Mouse (Mus musculus) CD4-positive helper T cell, adult 2 months (primary cell): ENCODE results near the gene Mlf2.

Experiments used
- DNase-seq: peaks from one replicate; pipeline ENCODE4 v3.0.0-alpha.2; 2012; ENCODE audit warnings: low read depth, missing footprints, low spot score

Gene Mlf2

DNA sequence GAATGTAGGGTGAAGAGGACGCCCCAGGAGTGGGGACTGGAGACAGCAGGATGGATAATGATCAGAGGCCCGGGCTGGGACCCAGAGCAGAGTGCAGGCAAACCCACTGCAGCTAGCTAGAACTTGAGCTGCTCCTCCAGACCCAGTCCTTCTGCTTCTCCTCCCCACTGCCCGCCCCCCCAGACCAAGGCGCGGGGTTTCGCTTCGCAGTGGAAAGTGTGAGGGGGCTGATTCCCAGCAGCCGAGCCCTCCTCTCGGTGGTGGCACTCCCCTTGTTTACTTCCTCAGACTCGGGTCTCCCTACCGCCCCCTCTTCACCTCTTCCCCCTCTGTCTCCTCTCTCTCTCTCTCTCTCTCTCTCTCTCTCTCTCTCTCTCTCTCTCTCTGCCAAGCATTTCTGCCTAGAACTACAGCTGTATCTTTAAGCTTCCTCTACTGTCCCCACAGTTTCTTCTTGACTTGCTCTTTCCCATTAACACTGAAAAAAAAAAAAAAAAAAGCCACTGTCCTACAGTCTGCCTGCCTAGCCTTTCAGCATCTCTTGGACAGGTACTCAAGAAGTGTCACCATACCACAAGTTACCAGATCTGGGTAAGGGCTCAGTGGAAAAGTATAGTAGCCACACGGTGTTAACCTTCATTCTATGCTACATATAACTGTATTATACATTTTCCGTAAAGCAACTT lies 19.5 kb upstream of the Mlf2 start, which contains the start of gene Lag3:
TSS of gene Lag3 (minus strand) at position 173 of the 686 bp plus-strand sequence.
- DNase-seq, result peak; percentile 81

DNA sequence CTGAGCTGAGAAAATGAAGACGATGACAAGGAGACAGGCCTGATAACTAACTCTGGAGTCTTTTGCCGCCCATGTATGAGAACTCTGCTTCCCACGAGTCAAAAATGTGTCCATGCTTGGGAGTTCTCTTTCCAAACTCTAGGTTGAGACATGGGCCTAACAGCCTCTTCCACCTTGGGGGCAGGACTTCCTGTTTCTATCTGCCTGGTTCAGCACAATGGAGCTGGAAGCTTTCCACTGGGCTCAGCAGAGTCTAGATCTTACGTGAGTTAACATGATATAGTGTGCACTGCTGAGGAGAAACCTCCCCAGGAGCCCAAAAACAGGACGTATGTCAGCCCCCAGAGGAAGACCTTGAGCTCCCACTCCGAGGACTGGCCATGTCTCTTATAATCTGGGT lies 18.0 kb upstream of the Mlf2 start:
- peak; percentile 12 for DNase-seq

DNA sequence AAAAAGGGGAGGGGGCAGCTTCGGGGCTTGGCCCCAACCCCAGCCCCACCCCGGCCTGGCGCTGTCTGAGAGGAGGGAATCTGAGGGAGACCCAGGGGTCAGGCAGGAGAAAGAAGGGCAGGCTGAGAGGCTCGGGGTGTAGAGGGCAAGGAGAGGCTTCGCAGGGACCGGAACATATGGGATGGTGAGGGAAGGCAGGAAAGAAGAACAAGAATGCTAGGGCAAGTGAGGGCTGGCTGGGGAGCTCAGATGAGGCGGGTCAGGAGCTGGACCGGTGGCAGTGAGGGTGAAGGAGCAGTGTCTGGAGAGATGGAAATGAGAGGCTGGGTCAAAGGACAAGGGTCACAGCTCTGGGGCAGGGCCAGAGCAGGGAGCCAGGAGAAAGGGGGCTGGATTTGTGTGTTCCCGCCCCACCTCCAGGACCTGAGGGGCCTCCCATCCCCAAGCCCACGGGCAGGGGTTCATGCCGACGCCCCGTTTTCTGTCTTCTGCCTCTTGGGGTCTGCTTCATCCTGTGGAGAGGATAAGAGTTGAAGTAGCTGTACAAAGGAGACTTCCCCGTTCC lies 17.4 kb upstream of the Mlf2 start:
- no peak for DNase-seq

DNA sequence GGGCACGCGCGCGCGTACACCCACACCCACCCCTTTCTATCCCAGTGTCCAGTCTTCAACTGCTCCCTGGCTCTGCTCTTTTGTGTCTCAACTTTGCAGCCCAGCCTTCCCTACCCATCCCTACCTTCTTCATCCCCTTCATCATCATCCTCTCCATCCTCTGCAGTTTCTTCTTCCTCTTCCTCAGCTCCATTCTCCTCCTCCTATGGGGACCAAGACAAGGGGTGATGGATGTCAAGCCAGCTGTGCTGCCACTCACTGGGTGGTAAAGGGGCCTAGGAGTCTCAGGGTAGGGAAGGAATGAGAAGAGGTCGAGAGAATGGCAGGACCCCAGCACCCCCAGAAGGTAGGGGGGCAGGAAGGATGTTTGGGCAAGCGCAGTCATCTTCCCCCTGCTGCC lies 16.7 kb upstream of the Mlf2 start:
- DNase-seq, result no peak

DNA sequence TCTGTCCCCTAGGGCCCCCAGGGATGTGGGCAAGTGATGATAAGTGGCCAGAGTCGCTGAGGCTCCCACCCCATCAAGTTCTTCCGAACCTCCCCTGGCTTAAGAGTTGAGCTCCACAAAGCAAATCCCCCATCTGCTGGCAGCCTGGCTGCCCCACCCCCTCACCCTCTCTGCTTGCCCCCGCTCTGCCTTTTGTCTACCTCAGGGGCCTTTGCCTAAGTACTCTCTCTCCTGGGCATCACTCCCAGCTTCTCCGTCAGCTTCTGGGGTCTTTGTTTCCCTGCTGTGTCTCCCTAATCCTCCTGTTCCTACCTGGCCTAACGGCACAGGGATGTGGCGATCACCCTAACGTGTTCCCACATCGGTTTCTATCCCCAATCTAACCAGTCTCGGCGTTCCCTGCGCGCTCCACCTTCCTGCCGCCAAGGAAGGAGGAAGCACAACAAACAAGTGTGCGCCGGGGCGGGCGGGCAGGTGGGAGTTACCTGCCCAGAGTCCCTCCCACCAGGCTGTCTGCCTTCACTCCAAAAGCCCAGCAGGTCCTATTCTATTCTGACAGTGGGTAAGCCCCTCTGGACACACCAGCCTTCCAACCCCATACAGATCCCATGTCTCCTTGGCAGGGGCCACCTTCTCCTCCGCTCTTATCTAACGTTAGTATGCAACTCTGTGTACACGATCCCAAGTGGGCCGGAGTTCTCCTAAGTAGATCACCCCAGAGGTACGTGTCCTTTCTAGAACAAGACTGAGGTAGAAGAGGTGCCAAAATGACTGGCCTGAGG lies 15.8 kb upstream of the Mlf2 start:
- DNase-seq, result no peak

DNA sequence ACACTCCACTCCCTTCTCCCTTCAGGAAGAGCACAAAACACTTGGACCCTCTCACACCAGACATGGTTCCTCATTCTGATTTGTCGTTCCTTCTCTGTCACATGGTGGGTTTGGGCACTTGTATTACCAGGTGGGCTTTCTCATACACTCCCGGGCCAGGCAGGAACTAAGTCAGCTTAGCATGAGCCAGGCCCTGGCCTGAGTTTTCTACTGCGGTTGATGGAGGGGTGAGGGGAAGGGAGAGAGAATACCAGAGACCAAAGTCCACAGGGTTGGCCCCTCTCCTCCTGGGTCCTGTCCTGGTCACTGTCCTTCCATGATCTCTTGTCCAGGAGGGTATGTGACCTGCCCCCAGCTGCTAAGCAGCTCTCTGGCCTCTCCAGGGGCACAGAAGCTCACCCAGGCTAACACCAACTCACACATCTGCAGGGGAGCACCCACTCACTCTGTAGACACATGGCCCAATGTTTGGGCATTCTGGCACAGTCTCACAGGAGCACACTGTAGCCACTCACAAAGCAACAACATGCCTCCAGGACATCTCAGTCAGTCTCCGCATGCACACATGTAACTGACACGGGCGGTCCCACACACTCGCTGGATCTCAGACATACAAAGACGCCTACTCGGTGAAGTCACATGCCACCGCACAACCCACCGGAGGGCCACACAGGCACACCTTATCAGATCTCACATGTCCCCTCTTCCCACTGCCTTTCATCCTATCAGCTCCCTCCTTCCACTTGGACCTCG lies 15.1 kb upstream of the Mlf2 start:
- peak; percentile 62 for DNase-seq

DNA sequence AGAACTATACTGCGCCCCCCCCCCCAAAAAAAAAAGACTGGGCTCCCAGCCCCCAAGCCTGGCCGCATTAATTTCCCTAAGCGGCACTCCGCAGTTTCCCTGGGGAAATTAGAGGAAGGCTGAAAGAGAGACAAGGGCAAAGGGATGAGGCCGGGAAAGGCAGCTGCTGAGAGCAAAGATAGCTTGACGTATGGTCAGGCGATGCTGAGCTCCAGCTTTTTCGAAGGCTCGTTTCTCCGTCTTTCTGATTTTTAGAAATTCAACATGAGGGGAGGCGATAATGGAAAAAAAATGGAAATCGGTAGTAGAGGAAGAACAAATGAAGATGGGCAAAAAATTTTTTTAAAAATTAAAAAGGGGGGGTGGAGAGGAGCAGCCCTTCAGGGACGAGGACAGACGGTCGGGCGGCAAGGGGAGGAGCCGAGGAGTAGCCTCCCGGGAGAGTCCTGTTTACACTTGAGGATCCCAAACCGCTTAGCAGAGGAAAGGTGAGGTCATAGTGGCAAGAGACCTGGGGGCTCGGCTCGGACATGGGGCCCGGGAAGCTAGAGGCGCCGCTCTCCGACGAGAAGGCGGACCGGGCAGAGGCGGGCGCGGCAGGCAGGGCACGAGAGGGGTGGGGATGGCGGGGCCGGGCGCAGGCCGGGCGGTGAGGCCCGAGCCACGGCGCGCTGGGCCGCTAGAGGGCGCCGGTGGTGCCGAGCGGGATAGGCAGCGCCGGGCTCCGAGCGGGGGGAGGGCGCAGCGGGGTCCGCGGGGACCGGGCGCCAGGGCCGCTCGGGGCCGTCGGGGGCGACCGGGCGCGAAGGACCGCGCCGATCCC lies 14.3 kb upstream of the Mlf2 start:
- peak; percentile 86 for DNase-seq

DNA sequence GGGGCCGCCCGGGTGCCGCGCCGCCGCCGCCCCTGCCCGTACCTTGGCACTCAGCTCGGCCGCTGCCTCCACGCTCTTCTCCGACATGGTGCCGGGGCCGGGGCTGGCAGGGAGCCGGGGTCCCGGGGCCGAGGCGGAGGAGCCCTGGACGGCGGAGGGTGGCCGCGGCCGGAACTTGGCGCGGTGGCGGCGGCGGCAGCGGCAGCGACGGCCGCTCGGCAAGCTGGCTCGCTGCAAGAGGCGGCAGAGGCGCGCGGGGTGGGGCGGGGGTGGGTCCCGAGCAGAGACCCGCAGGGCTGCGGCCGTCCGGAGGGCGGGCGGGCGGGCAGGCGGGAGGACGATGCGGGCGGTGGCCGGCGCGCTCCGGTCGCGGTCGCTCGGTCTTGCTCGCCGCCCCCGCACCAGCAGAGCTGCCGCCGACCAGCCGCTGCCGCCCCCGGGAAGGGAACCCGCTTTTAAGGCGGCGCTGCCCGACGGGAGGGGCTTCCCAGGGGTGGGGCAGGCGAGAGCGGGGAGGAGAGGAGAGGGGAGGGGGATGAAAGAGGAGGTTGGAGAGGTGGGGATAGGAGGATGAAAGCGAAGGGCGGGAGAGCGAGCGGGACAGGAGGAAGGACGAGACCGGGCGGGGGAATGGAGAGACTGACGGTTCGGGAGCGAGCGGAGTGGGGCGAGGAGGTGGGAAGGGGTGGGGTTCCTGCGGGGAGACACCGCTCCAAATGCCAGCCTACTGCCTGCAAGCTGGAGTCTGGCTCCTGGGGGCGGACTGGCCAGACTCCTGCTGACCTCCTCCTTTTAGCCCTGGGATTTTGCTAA lies 13.5 kb upstream of the Mlf2 start:
- peak; percentile 77 for DNase-seq

DNA sequence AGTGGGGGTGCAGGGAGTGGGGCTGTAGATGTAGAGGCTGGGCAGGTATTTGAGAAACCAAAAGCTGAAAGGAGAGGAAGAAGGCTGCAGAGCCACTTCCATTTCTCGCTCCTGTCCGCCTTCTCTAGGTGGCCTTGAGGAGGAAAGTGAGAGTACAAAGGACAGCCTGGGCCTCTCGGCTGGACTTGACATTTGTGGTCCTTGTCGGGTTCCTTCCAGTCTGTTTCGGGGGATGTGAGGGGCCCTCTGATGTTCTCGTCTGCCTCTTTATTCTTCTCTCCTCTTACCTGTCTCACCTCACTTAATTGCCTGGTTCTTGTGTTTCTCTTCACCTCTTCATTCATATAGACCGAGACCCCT lies 12.9 kb upstream of the Mlf2 start:
- DNase-seq, result no peak

DNA sequence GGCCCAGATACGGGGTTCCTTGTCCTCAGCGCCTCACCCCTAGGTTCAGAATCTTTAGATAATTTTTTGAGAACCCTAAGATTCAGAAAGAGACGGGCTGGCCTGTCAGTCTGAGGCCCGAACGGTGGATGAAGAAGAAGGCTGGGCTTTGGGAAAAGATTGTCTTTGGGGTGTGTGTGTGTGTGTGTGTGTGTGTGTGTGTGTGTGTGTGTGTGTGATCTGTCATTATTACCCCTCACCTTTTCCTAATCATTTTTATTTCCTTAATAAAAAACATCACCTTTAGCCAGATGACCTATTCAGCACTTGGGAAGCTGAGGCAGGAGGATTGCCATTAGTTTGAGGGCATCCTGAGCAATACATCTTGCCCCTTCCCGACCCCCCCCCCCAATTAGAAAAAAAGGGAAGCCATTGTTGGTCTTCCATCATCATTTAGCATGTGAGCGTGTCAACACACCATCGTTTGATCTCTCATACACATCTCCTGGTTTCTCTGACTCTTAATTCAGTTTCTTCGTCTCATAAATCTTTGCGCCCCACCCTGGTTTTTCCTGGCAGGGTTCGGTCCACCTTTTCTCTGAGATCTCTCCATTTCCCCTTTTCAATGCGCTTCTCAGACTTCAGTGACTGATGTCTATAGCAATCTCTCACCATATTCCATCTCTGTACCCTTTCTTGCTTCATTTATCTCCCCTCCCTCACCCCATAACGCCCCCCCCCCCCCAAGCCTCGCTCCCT lies 12.1 kb upstream of the Mlf2 start:
- DNase-seq, result peak; percentile 12

DNA sequence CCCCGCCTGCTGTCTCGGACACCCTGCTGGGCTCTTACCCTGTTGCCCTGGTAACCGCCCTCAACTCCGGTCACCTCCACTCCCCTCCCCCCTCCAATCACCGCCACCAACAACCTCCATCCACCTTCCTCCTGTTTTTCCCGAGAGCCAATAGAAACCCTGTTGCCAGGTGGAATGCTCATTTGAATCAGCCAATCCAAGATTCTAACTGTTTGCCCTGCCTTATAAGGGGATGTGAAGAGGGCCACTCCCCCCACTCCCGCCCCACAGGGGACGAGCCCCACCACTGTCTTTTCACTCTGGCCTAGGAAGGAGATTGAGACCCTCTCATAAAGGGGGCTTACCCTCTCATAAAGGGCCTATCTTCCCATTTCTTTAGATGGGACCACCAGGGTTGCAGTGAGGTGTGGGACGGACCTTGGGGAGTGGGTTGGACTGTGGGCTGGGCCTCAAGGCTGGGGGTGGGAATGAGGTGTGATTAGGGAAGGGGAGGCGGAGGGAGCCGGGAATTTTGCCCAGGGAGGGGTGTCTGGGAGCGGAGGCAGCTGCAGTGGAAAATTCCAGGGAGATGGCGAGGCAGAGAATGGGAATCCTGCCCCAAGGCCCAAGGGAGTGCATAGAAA lies 11.4 kb upstream of the Mlf2 start, which contains the start of gene Ptms:
TSS of gene Ptms (minus strand) at position 409 of the 623 bp plus-strand sequence.
- peak; percentile 65 for DNase-seq

DNA sequence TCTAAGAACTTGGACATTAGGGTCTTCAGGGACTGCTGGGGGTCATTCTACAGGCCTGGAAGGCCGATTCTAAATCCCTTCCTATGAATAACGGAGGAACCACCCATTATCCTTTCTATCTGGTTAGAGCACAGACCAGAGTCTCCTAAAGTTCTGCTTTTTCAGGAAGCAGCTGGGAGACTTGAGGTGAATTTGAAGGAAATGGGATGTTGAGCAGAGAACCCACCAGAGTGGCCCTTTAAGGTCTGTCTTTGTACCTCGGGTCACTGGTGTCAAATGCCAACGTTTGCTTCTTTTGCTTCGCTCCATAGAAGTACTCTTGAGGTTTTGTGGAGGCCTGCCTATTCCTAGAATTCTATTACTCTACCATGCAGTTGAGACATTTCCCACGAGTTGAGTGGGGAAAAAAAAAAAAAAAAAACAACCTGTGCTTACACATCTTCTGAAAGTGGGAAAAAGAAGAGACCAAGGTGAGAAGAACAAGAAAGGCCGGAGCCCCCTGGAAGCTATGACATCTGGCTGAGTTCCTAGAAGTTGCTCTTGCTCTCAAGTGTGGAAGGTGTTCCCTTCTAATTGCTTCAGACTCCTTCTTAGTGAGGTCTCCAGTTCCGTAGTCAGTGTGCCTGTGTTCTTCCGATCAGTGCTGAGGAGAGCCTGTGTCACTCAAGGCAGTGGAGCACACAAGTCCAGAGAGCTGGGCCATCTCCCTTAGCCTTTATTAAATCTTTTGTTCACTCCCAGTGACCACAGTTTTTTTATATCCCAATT lies 10.7 kb upstream of the Mlf2 start:
- DNase-seq, result no peak

DNA sequence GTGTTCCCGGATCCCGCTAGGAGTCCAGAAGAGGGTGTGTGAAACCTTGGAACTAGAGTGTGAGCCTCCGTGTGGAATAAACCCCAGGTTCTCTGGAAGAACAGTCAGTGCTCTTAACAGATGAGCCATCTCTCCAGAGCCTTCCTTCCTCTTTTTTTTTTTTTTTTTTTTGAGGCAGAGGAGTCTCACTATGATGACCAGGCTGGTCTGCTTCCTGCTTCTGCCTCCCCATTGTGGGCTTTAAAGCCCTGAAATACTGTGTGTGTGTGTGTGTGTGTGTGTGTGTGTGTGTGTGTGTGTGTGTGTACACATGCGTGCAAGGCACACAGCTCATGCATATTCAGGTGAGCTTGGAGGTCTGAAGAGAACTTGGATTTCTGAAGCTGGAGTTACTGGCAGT lies 9.6 kb upstream of the Mlf2 start:
- no peak for DNase-seq

DNA sequence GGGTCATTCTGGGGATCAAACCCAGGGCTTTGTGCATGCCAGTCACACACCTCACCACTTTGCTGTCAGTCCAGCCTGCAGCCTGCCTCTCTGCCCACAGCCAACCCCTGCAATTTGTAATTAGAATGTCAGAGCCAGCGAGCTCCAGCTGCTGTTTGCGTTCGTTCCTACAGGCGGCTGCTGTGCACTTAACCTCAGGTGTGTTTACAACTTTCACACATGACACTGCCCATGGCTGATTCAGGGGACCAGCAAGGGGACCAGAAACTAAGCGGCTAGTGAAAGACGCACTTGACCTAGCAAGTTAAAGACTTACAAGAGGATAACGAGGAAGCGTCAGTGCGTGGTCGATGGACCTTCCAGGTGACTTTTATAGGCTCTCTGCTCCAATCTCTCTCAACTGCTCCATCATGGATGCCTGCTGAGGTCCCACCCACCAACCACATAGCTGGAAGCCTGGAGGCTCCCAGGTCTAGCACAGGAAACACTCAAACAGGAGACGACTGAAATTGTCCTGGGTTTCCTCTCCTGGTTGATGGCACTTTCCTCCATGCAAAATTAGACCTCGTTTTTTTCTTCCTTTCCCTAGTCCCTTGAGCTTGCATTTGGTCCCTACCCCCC lies 5.9 kb upstream of the Mlf2 start:
- DNase-seq, result no peak

DNA sequence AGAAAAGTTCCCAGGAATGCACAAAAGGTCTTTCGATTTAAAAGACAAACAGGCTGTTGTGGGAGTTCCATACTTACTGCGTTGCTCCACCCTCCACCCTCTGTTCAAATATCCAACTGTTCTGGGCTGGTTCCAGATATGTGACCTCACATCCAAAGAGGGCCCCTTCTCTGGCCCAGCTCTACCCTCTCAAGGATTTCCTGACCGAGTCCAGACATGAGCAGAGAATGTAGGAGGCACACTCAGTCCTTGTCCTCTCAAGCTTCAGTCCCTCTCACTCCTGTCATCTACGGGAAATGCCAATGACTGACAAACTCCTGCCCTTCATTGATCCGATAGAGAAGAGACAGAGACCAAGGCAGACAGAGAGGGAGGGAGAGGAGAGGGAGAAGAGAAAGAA lies 5.2 kb upstream of the Mlf2 start:
- no peak for DNase-seq

DNA sequence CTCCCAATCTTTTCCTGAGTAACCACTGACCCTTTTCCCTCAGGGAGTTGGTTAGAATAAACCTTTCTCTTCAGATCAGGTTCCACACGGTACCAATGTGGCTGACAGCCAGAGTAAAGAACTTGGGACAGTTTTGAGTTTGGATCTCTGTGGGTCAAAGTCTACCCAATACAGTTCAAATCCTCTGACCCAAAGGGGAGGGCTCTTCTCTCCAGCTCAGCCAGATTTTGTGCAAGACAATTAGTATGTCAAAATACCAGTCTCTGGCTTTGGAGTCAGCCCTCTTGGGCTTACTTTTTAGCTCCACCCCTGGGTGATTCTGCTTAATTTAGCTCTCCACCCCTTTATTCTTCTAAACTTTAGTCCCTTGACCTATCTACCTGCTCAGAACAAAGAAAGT lies 955 bp upstream of the Mlf2 start:
- DNase-seq, result no peak

DNA sequence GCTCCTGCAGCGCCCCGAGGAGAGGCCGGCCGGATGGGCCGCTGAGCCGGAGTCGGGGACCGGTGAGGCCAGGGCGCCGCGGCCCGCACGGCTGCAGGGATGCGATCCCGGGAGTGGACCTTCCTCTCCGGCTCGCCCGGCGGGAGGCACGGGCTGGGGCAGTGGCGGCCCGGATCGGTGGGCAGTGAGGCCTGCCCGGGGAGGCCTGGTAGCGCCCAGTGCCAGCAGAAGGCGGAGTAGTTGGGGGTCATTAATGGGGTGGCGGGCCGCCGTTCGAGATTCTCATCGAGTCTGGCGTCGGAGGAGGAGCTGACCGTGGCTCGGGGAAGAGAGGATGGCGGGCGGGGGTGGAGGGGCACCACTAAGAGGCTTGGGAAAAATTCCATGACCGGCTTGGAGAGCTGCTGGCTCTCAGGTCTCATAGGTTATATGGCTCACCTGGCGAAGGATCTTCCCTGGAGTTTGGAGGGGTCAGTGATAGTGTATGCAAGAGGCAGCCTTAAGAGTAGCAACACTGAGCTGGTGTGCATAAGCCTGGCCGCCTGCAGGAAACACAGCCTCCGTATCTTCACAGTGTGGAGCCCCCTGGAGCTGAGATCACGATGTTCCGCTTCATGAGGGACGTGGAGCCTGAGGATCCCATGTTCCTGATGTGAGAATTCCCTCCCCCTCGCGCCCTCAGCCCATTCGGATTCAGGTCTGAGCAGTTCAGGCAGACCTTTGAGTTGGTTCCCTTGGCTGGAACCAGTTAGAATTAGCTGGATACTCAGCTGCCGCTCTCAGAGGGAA lies 533 bp downstream of the Mlf2 start:
- no peak for DNase-seq
